Mouse (Mus musculus) adrenal gland, postnatal 36 days (tissue): ENCODE results near the gene C2cd4c. TPM values are rescaled to one million over a fixed set of nuclear protein-coding genes. Genes with fewer than 3 reads are reported as not detected.

Experiments used
- DNase-seq, 2 experiments: peaks; one replicate each; pipeline ENCODE4 v3.0.0; 2021; ENCODE audit warnings: mixed read lengths in 1 of 2
- total RNA-seq, 2 experiments: library from RNA; stranded (reverse); gene quantifications; 2 replicates each; pipeline ENCODE4 v1.2.3; 2021

The C2cd4c gene
- total RNA-seq, 2 experiments from 2014 or later: 0.16 to 0.30 TPM

- DNase-seq: peak in 1 of 2 experiments; percentile 20
These were observed 1.4 kb downstream of the C2cd4c start for GRCm38 (mm10) chr10:79612192-79613135.

DNA sequence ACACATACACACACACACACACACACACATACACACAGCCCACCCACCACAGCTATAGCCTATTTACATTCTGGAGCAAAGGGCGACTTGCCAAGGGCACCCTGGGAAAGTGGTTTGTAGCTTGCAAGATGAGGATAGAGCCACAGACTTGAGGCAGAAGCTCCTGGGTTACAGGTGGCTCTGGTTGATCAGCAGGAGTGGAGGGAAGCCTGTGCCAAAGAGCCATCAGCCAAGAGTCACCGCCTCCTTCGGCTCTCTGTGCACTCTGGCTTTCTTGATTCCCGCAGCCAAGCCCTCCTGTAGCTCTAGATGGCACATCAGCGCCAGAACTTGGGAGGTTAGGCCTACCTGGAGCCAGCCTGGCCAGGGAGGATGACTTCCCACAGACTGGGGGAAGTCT lies 2.5 kb downstream of the C2cd4c start:
- no peak for DNase-seq

DNA sequence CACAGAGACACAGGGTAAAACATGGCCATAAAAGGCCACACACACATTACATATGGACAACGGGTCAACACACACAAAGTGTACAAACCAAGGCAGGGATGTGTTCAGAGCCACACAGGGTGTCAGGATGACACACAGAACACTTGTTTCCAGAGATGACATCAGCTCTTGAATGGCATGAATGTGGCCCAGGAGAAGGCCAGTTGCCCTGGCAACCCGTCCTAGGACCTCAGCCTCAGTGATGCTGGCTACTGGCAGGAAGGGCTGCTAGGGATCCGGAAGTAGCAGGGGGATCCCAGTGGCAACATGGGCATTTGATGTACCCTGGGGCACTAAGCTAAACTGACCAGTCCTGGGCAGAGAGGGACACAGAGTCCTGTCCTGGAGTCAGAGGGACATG lies 4.5 kb downstream of the C2cd4c start:
- DNase-seq: no peak

GRCm38 (mm10) chr10:79607892-79608291 lies 5.9 kb downstream of the C2cd4c start:
- no peak for DNase-seq

- DNase-seq: no peak
These were observed 7.3 kb downstream of the C2cd4c start for GRCm38 (mm10) chr10:79606537-79606936.

DNA sequence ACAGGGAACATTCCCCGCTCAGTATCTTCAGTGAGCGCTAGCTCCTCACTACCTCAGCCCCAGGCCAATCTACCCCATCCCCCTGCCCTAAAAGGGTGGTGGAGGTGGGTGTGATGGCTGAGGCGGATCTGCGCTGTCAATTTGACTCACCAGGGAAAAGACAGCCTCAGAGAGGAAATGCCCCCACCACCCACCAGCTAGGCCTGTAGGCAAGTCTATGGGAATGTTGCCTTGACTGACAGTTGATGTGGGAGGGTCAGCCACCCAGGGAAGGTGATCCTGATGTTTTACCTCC lies 15.9 kb downstream of the C2cd4c start:
- no peak for DNase-seq

DNA sequence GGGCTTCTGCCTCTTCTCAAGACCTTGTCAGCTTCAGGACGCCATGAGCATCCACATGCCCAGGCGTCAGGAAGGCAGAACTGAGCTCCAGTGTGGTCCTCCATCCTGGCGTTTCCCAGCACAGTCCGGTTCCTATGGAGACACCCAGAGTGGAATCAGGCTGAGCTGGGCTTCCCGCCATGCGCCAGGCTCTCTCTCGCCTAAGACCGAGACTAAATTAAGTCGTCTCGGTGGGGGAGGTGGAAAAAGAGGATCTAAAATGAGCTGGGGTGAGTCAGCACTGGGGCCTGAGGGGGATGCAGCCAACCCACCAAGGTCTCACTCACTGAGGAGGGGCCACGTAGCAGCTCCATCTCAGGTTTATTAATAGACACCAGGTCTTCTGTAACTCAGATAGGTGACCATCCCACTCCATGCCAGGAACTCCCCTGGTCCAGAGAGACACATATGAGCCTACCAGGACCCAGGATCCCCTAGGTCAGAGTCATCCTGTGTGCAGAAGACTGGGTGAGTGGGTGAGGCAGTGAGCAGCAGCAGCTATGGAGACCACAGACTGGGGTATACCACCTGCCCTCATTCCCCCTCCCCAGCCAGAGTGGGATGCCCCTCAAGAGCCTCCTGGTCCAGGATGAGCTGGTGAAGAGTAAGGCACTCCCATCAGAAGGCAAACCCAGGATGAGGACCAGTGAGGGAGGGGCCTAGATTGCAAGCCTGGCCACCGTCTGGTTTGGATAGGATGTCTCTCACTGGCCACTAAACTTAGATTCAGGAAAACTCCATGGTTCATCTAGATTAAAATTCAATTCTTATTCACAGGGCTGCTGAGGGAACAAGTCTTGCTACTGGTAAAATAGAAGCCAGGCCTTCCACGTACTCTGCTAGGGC lies 16.5 kb downstream of the C2cd4c start:
- no peak for DNase-seq

DNA sequence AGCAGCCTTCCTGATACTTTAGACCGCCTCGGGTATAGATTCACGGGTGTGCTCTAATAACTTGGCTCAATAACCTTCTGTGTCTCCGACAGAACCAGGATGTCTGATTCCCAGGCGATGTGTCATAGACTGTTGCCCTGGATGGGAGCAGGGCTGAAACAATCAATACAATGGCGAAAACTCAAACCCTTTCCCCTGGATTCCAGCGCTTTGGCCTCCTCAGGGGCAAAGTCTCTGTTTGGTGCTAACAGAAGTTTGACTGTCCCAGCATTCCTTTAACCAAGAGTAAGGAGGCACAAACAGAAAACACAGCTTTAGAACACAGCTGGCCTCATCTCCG lies 18.3 kb downstream of the C2cd4c start:
- DNase-seq: no peak

- peak; percentile 60 to 69 for DNase-seq
These were observed 18.8 kb downstream of the C2cd4c start for GRCm38 (mm10) chr10:79594872-79595589.

DNA sequence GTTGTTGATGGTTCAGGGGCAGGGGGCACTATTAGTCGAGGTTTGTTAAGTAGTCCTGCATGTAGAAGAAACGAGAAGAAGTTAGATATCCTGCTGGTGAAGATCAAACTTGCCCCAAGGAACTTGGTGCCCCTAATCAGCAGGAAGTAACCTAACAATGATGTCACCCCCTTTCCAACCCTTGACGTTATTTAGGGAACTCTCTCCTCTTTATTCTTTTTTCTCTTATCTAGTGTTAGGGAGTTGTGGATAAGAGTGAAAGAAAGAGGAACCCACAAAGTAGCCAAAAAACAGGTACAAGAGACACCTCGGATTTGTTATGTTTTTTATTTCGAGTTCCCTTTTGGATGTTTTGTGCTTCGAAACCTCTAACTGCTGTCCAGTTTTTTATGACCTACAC lies 19.7 kb downstream of the C2cd4c start:
- DNase-seq: no peak

DNA sequence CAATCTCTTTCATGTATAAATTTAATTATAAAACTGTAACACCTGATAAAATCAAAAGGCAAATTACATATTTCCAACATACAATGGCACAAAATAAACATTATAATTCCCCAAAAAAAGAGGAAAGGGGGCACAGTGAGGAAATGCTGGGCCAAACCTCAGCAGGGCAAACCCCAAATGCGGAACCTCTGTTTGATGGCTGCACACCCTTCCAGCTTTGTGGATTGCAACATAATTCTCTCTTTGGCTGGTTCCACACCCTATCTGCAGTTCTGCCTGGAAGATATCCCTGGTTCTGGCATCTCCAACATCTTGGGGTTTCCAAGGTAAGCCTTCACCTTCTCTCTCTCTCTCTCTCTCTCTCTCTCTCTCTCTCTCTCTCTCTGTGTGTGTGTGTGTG lies 23.1 kb downstream of the C2cd4c start:
- DNase-seq: no peak

- DNase-seq: no peak
These were observed 26.1 kb downstream of the C2cd4c start for GRCm38 (mm10) chr10:79587752-79588126.

GRCm38 (mm10) chr10:79587061-79587751 lies 26.6 kb downstream of the C2cd4c start, which contains the start of gene Theg:
Gene Theg (minus strand): TSS chr10:79587331.
- no peak for DNase-seq

DNA sequence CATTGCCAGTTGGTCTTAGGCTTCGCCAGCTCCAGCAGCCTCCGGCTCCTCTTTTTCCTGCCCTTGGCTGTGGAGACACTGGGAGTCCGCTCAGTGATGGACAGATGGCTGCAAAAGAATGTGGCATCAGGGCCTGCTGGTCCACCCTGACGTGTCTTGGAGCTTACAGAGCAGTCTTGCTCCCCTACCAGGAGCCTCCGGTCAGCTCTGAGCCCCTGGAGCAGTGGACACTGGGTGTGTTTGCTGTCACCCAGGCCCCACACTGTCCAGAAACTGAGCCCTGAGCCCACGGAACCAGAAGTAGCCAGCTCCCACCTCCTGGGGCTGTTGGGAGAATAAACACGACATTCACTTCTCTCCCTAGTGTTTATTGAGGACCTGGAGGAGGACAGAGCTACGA lies 27.6 kb downstream of the C2cd4c start:
- DNase-seq: no peak

DNA sequence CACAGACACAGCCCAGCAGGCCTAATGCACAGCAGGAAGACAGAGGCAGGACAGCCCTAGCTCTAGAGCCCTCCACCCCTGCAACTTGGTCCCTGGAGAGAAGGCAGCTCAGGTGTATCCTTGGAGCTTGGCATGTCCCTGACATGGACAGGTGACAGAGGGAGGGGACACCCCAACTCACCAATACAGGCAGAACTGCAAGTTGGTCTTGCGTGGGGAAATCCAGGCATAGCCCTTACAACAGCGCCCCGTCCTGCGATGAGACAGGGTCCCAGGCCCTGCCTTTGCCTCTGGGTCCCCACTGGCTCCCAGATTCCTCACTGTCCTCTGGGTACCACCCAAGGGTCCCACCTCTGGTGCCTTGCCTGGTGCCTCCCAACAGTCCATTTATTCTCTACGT lies 28.1 kb downstream of the C2cd4c start:
- DNase-seq: no peak

GRCm38 (mm10) chr10:79585136-79585535 lies 28.7 kb downstream of the C2cd4c start:
- no peak for DNase-seq

- DNase-seq: no peak
These were observed 29.4 kb downstream of the C2cd4c start for GRCm38 (mm10) chr10:79584426-79584825.

DNA sequence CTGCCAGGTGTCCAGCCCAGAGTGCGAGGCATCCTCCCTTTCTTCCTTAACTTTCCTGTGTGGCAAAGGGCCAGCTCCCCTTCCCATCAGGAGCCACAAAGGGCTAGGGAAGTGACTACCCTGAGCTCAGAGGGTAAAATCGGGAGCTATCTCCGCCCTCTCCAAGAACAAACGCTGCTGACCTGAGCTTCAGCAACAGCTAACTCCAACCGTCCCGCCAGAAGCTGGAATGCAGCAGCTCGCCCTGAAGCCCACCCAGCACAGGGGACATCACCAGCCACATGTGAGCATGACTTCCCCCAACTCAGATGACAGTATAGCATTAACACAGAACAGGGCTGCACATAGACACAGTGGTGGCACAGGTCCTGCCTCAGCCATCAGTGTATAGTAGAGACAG lies 29.8 kb downstream of the C2cd4c start:
- no peak for DNase-seq

DNA sequence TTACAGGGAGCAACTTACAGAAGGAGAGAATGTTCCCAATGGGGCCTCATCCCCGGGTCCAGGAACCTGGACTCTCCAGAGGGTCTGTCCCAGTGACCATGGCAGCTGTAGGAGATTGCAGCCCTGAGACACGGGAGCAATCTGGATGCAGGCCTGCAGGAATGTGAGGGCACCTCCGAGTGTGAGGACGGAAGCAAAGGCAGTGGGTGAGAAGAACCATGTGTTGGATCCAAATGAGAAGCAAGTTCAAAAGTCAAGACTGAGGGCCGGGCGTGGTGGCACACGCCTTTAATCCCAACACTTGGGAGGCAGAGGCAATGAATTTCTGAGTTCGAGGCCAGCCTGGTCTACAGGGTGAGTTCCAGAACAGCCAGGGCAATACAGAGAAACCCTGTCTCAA lies 32.3 kb downstream of the C2cd4c start:
- no peak for DNase-seq

DNA sequence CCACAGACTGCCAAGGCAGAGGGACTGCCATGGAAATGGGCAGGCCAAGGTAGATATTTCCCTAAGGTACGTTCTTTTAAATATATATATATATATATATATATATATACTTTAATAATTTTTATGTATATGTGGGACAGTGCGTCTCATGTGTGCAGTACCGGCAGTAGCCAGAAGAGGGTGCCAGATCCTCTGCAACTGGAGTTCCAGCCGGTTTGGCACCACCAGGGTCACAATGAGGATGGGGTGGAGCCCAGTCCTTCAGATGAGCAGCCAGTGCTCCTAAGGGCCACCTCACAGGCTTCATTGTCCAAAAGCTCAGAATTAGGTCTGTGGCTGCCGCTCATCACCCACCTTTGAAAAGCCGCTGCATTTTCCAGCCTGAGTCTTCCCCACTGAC lies 33.0 kb downstream of the C2cd4c start:
- peak; percentile 19 to 34 for DNase-seq

- DNase-seq: no peak
These were observed 33.5 kb downstream of the C2cd4c start for GRCm38 (mm10) chr10:79580356-79580755.

GRCm38 (mm10) chr10:79579781-79580180 lies 34.0 kb downstream of the C2cd4c start:
- DNase-seq: no peak
